Mouse (Mus musculus): ENCODE results near the gene Prok1.

GRCm38 (mm10) chr3:107185597-107185996 is 53.9 kb downstream of the Prok1 start:
- TF ChIP-seq GATA1 (IDR thresholded peaks at IDR 0.05; ENCODE audit: borderline replicate concordance, low read length) (no peak), FLI1 (IDR thresholded peaks at IDR 0.05; ENCODE audit: low read length) (no peak)

Data from megakaryocyte, embryonic 14.5 days (primary cell).